8 mouse cellular contexts compared by ENCODE assay signal in genomic region chr10:70966642-70967345, GRCm38 (mm10).
A peak's percentile ranks its signal among the peaks of the same experiment; 100 is the strongest.
DNase-seq lines count a peak whose midpoint lies in the region; TF ChIP-seq lines count a peak whose summit lies in the region.

No protein-coding gene starts in this region.

- intact Hi-C loops in left cerebral cortex, postnatal 4 days (cut with DNase I) = loop anchor here (10.0 kb wide), 2 partner anchors 248 to 402 kb away; no protein-coding TSS in a partner anchor
- intact Hi-C loops in left cerebral cortex, postnatal 36 days (cut with DNase I) = loop anchor here (5.0 kb wide), 1 partner anchor 649 kb away; no protein-coding TSS in a partner anchor
- intact Hi-C loops in gastrocnemius, adult 2 months (cut with DNase I) = loop anchor here (5.0 kb wide), 1 partner anchor 251 kb away; no protein-coding TSS in a partner anchor

- H3K27ac ChIP-seq in gastrocnemius, adult 2 months = peak overlapping the region; percentile 68
- peak overlapping the region; percentile 29; the same call in 1 of the 2 replicates for H3K27ac ChIP-seq in kidney, adult 2 months (ENCODE audit: insufficient read depth, low read depth, low read length)

- DNase-seq in left cerebral cortex, postnatal 4 days = peak; percentile 45
- DNase-seq in left cerebral cortex, postnatal 36 days (ENCODE audit: low spot score in 2 of 2) = no peak
- peak; percentile 77 for DNase-seq in gastrocnemius, adult 2 months
- peak; percentile 81 for DNase-seq in kidney, adult 2 months
- DNase-seq in ovary, postnatal 36 days (ENCODE audit: low spot score) = peak; percentile 57
- no peak for DNase-seq in cerebellum, adult 9-10 months
- DNase-seq in cerebellum, adult 9-11 months = no peak
- no peak for DNase-seq in left cerebral cortex, adult 11 months (ENCODE audit: low spot score)

- no peaks in the 10 kb centered on the region for H3K27me3 ChIP-seq in kidney, adult 2 months (replicated peaks; ENCODE audit: control insufficient read depth, insufficient read depth, low read length)

- no peaks in the 10 kb centered on the region for H3K36me3 ChIP-seq in kidney, adult 2 months (ENCODE audit: control insufficient read depth, insufficient read depth, low read length)

- no peak for TF ChIP-seq POLR2A in kidney, adult 2 months (IDR thresholded peaks at IDR 0.05; ENCODE audit: low read depth, low read length)

- WGBS in kidney, adult 2 months = 31% methylated on average over 16 of the region's 16 CpGs

- peaks cover 2% of the 10 kb centered on the region; the same call in 1 of the 2 replicates for H3K4me1 ChIP-seq in kidney, adult 2 months (ENCODE audit: control insufficient read depth, insufficient read depth, low read length)

- TF ChIP-seq CTCF in gastrocnemius, adult 2 months (IDR thresholded peaks at IDR 0.05) = no peak; the same call in 1 of the 2 replicates
- no peak for TF ChIP-seq CTCF in kidney, adult 2 months (conservative IDR thresholded peaks at IDR 0.05; ENCODE audit: insufficient read depth, insufficient read length, low read depth, low read length)

- H3K4me3 ChIP-seq in gastrocnemius, adult 2 months = peak overlapping the region; percentile 2
- H3K4me3 ChIP-seq in kidney, adult 2 months (ENCODE audit: insufficient read depth, low read depth, low read length) = no peak overlapping the region

Comparison
In these comparisons a context has a peak if more than half of its experiments do, and no peak if none do; other contexts are left out.
1. DNase-seq: peak in left cerebral cortex, postnatal 4 days (single experiment), gastrocnemius, adult 2 months (single experiment), kidney, adult 2 months (single experiment) and ovary, postnatal 36 days (single experiment); none in left cerebral cortex, postnatal 36 days (0 of 2), cerebellum, adult 9-10 months (single experiment), cerebellum, adult 9-11 months (single experiment) and left cerebral cortex, adult 11 months (single experiment).